Mouse (Mus musculus): Measurements from ENCODE around the gene Dnmt3l. TPM values are rescaled to one million over a fixed set of nuclear protein-coding genes. Genes with fewer than 3 reads are reported as not detected.

Gene Dnmt3l
- polyA plus RNA-seq (2015; fragmentation: Nextera tagmentation; extraction: Ambion mirVana) = 0.56 and 0.63 TPM in 2 replicates

GRCm38 (mm10) chr10:78041647-78042046 lies at the start of gene Dnmt3l:
TSS of gene Dnmt3l (plus strand) at chr10:78041947.
- no peak within 1 kb of the TSS for H3K4me2 ChIP-seq (ENCODE audit: low read depth, low read length)
- 90% methylated on average over 5 of the region's 5 CpGs for WGBS
- no peak for ATAC-seq (ENCODE audit: insufficient read depth, low FRiP score)
- no peak within 1 kb of the TSS for H3K27ac ChIP-seq (ENCODE audit: low read length)
- no peaks in the 10 kb centered on the region for H3K36me3 ChIP-seq (ENCODE audit: control insufficient read depth, insufficient read depth, low read length)
- H3K4me1 ChIP-seq (ENCODE audit: control insufficient read depth, insufficient read depth, low read length) = peaks cover 10% of the 10 kb centered on the region
- H3K9ac ChIP-seq (ENCODE audit: low read length) = no peak within 1 kb of the TSS
- no peak within 1 kb of the TSS for H3K4me3 ChIP-seq (replicated peaks; ENCODE audit: low read length)
- no peaks in the 10 kb centered on the region for H3K27me3 ChIP-seq (ENCODE audit: control insufficient read depth, insufficient read depth, low read length)
- no peaks in the 10 kb centered on the region for H3K9me3 ChIP-seq (replicated peaks; ENCODE audit: control insufficient read depth, low read length)

- ATAC-seq (ENCODE audit: insufficient read depth, low FRiP score) = no peak
- H3K9ac ChIP-seq (ENCODE audit: low read length) = no peak overlapping the region
- H3K9me3 ChIP-seq (replicated peaks; ENCODE audit: control insufficient read depth, low read length) = no peaks in the 10 kb centered on the region
- H3K4me2 ChIP-seq (ENCODE audit: low read depth, low read length) = no peak overlapping the region
- no peak overlapping the region for H3K4me3 ChIP-seq (replicated peaks; ENCODE audit: low read length)
- WGBS = 88% methylated on average over 3 of the region's 3 CpGs
- no peak overlapping the region for H3K27ac ChIP-seq (ENCODE audit: low read length)
- H3K27me3 ChIP-seq (ENCODE audit: control insufficient read depth, insufficient read depth, low read length) = no peaks in the 10 kb centered on the region
- H3K36me3 ChIP-seq (ENCODE audit: control insufficient read depth, insufficient read depth, low read length) = peaks cover 38% of the 10 kb centered on the region
- no peaks in the 10 kb centered on the region for H3K4me1 ChIP-seq (ENCODE audit: control insufficient read depth, insufficient read depth, low read length)
Observed at GRCm38 (mm10) chr10:77995639-77996038, 46.1 kb upstream of the Dnmt3l start.

DNA sequence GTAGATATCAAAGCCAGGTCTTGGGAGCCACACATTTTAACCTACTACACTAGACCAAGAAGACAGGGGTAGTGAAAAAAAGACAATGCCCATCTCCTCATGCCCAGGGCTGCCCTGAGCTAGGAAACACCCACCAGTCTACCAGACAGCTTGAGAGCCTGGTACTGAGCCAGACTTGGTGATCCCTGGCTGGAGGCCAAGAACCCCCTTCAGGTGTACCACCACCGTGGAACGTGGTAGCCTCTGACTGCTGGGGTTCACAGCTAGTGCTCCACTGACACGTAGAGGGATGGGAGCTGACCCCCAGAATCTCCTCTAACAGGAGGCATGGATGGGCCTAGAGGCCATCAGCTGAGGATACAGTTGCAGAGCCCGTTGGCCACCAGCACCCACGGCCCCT lies 41.5 kb upstream of the Dnmt3l start:
- Histone ChIP-seq H3K27ac (ENCODE audit: low read length) (no peak overlapping the region), H3K9me3 (replicated peaks; ENCODE audit: control insufficient read depth, low read length) (no peaks in the 10 kb centered on the region), H3K4me2 (ENCODE audit: low read depth, low read length) (no peak overlapping the region), H3K36me3 (ENCODE audit: control insufficient read depth, insufficient read depth, low read length) (peaks cover 24% of the 10 kb centered on the region), H3K4me3 (replicated peaks; ENCODE audit: low read length) (no peak overlapping the region), H3K27me3 (ENCODE audit: control insufficient read depth, insufficient read depth, low read length) (no peaks in the 10 kb centered on the region), H3K9ac (ENCODE audit: low read length) (no peak overlapping the region), H3K4me1 (ENCODE audit: control insufficient read depth, insufficient read depth, low read length) (peaks cover 4% of the 10 kb centered on the region; the same call in 1 of the 2 replicates)
- no peak for ATAC-seq (ENCODE audit: insufficient read depth, low FRiP score)
- WGBS = 90% methylated on average over 5 of the region's 5 CpGs

GRCm38 (mm10) chr10:78001796-78002195 lies 40.0 kb upstream of the Dnmt3l start:
- no peak overlapping the region for H3K9ac ChIP-seq (ENCODE audit: low read length)
- no peak overlapping the region for H3K27ac ChIP-seq (ENCODE audit: low read length)
- H3K9me3 ChIP-seq (replicated peaks; ENCODE audit: control insufficient read depth, low read length) = no peaks in the 10 kb centered on the region
- H3K4me3 ChIP-seq (replicated peaks; ENCODE audit: low read length) = no peak overlapping the region
- H3K27me3 ChIP-seq (ENCODE audit: control insufficient read depth, insufficient read depth, low read length) = no peaks in the 10 kb centered on the region
- WGBS = 83% methylated on average over 11 of the region's 11 CpGs
- peaks cover 18% of the 10 kb centered on the region for H3K4me1 ChIP-seq (ENCODE audit: control insufficient read depth, insufficient read depth, low read length)
- no peak for ATAC-seq (ENCODE audit: insufficient read depth, low FRiP score)
- no peak overlapping the region for H3K4me2 ChIP-seq (ENCODE audit: low read depth, low read length)
- peaks cover 14% of the 10 kb centered on the region for H3K36me3 ChIP-seq (ENCODE audit: control insufficient read depth, insufficient read depth, low read length)

- Histone ChIP-seq H3K4me2 (ENCODE audit: low read depth, low read length) (no peak overlapping the region), H3K27ac (ENCODE audit: low read length) (no peak overlapping the region), H3K27me3 (ENCODE audit: control insufficient read depth, insufficient read depth, low read length) (no peaks in the 10 kb centered on the region), H3K36me3 (ENCODE audit: control insufficient read depth, insufficient read depth, low read length) (peaks cover 14% of the 10 kb centered on the region), H3K9me3 (replicated peaks; ENCODE audit: control insufficient read depth, low read length) (no peaks in the 10 kb centered on the region), H3K4me3 (replicated peaks; ENCODE audit: low read length) (no peak overlapping the region), H3K9ac (ENCODE audit: low read length) (no peak overlapping the region), H3K4me1 (ENCODE audit: control insufficient read depth, insufficient read depth, low read length) (peaks cover 23% of the 10 kb centered on the region)
- 92% methylated on average over 2 of the region's 2 CpGs for WGBS
- ATAC-seq (ENCODE audit: insufficient read depth, low FRiP score) = no peak
Observed at GRCm38 (mm10) chr10:78002316-78002715, 39.4 kb upstream of the Dnmt3l start.

DNA sequence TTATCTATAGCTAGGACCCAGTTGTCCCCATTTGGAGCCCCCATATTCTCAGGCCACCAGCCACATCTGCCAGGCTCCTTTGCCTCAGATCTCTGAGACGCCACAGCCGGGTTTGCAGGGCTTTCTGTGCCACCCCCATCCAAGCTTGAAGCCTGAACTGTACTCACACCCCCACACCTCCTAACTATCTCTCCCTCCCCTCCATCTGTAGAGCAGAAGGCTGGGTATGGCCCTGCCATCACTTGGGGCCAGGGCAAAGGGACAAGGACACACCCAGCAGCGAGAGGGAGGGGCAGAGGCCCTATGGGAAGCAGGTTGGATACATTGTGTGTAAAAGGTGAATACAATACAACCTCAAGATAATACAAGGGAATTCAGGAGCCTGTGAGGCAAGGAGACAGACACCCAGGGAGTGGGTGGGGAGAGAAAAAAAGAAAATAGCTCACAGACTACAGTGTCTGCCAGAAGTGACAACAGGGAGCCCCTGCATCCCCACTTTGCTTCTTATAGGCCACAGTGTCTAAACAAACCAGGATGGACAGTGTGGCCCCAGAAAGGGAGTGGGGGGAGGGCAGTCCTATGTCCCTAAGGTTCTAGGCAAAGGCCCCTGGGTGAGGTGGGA lies 37.2 kb upstream of the Dnmt3l start:
- no peaks in the 10 kb centered on the region for H3K9me3 ChIP-seq (replicated peaks; ENCODE audit: control insufficient read depth, low read length)
- H3K9ac ChIP-seq (ENCODE audit: low read length) = no peak overlapping the region; the same call in 1 of the 2 replicates
- peaks cover 8% of the 10 kb centered on the region for H3K36me3 ChIP-seq (ENCODE audit: control insufficient read depth, insufficient read depth, low read length)
- WGBS = 75% methylated on average over 3 of the region's 3 CpGs
- ATAC-seq (ENCODE audit: insufficient read depth, low FRiP score) = peak; percentile 26; the same call in 1 of the 2 replicates
- peak overlapping the region; percentile 16; the same call in 1 of the 2 replicates for H3K27ac ChIP-seq (ENCODE audit: low read length)
- H3K4me1 ChIP-seq (ENCODE audit: control insufficient read depth, insufficient read depth, low read length) = peaks cover 39% of the 10 kb centered on the region
- H3K27me3 ChIP-seq (ENCODE audit: control insufficient read depth, insufficient read depth, low read length) = no peaks in the 10 kb centered on the region
- no peak overlapping the region for H3K4me3 ChIP-seq (replicated peaks; ENCODE audit: low read length)
- H3K4me2 ChIP-seq (ENCODE audit: low read depth, low read length) = no peak overlapping the region

- Histone ChIP-seq H3K4me1 (ENCODE audit: control insufficient read depth, insufficient read depth, low read length) (peaks cover 43% of the 10 kb centered on the region), H3K36me3 (ENCODE audit: control insufficient read depth, insufficient read depth, low read length) (no peaks in the 10 kb centered on the region; the same call in 1 of the 2 replicates), H3K27ac (ENCODE audit: low read length) (peak overlapping the region; percentile 22; the same call in 1 of the 2 replicates), H3K9me3 (replicated peaks; ENCODE audit: control insufficient read depth, low read length) (no peaks in the 10 kb centered on the region), H3K4me2 (ENCODE audit: low read depth, low read length) (peak overlapping the region; percentile 14; the same call in 1 of the 2 replicates), H3K9ac (ENCODE audit: low read length) (peak overlapping the region; percentile 86), H3K4me3 (replicated peaks; ENCODE audit: low read length) (no peak overlapping the region), H3K27me3 (ENCODE audit: control insufficient read depth, insufficient read depth, low read length) (no peaks in the 10 kb centered on the region)
- no peak for ATAC-seq (ENCODE audit: insufficient read depth, low FRiP score)
- WGBS = 85% methylated on average over 4 of the region's 4 CpGs
Observed at GRCm38 (mm10) chr10:78005791-78006438, 35.8 kb upstream of the Dnmt3l start.

- Histone ChIP-seq H3K36me3 (ENCODE audit: control insufficient read depth, insufficient read depth, low read length) (no peaks in the 10 kb centered on the region), H3K27ac (ENCODE audit: low read length) (peak overlapping the region; percentile 46; the same call in 1 of the 2 replicates), H3K9ac (ENCODE audit: low read length) (peak overlapping the region; percentile 86), H3K9me3 (replicated peaks; ENCODE audit: control insufficient read depth, low read length) (no peaks in the 10 kb centered on the region), H3K4me1 (ENCODE audit: control insufficient read depth, insufficient read depth, low read length) (peaks cover 43% of the 10 kb centered on the region), H3K4me3 (replicated peaks; ENCODE audit: low read length) (no peak overlapping the region), H3K4me2 (ENCODE audit: low read depth, low read length) (peak overlapping the region; percentile 82), H3K27me3 (ENCODE audit: control insufficient read depth, insufficient read depth, low read length) (no peaks in the 10 kb centered on the region)
- no peak for ATAC-seq (ENCODE audit: insufficient read depth, low FRiP score)
- WGBS = 29% methylated on average over 7 of the region's 7 CpGs
Observed at GRCm38 (mm10) chr10:78007203-78007602, 34.5 kb upstream of the Dnmt3l start.

GRCm38 (mm10) chr10:78008169-78008568 lies 33.6 kb upstream of the Dnmt3l start:
- peak overlapping the region; percentile 99 for H3K27ac ChIP-seq (ENCODE audit: low read length)
- H3K9ac ChIP-seq (ENCODE audit: low read length) = peak overlapping the region; percentile 86
- WGBS = 75% methylated on average over 3 of the region's 3 CpGs

More at GRCm38 (mm10) chr10:78008169-78008568, 33.6 kb upstream of the Dnmt3l start:
- ATAC-seq (ENCODE audit: insufficient read depth, low FRiP score) = no peak
- peak overlapping the region; percentile 82 for H3K4me2 ChIP-seq (ENCODE audit: low read depth, low read length)
- H3K4me1 ChIP-seq (ENCODE audit: control insufficient read depth, insufficient read depth, low read length) = peaks cover 43% of the 10 kb centered on the region
- H3K36me3 ChIP-seq (ENCODE audit: control insufficient read depth, insufficient read depth, low read length) = no peaks in the 10 kb centered on the region
- H3K4me3 ChIP-seq (replicated peaks; ENCODE audit: low read length) = peak overlapping the region; percentile 75
- H3K9me3 ChIP-seq (replicated peaks; ENCODE audit: control insufficient read depth, low read length) = no peaks in the 10 kb centered on the region
- no peaks in the 10 kb centered on the region for H3K27me3 ChIP-seq (ENCODE audit: control insufficient read depth, insufficient read depth, low read length)

All from stomach, embryonic 16.5 days (tissue).